ENCODE assay signal across 25 mouse cellular contexts in genomic region chr17:15355072-15355471, GRCm38 (mm10).
"Had no signal": no experiment of that assay in that cellular context is flagged by ENCODE, and none has a peak within 500 bp of the region (broad histone marks: within the 10 kb centered on the region; RNA-seq: fewer than 3 reads in every experiment).

No protein-coding gene starts in this region.

- DNase-seq: gastrocnemius, adult 2 months; gastrocnemius, postnatal 10 days; gastrocnemius, postnatal 25 days; heart, adult 18-20 months; heart, postnatal 14 days; heart, postnatal 36 days; kidney, adult 11 months; kidney, adult 2 months; kidney, adult 9 months; kidney, postnatal 14 days; kidney, postnatal 36 days; layer of hippocampus, adult 9-11 months; layer of hippocampus, postnatal 36 days; left cerebral cortex, postnatal 4 days had no signal

- H3K4me3 ChIP-seq: gastrocnemius, adult 2 months; heart, embryonic 13.5 days; heart, embryonic 15.5 days; hindbrain, embryonic 13.5 days; hindbrain, embryonic 15.5 days; kidney, embryonic 15.5 days; limb, embryonic 13.5 days; limb, embryonic 15.5 days; liver, embryonic 12.5 days had no signal

- H3K9ac ChIP-seq: heart, embryonic 13.5 days; heart, embryonic 15.5 days; hindbrain, embryonic 13.5 days; hindbrain, embryonic 15.5 days; kidney, embryonic 15.5 days; limb, embryonic 13.5 days; limb, embryonic 15.5 days; liver, embryonic 12.5 days had no signal

- H3K9me3 ChIP-seq: heart, embryonic 13.5 days; heart, embryonic 15.5 days; hindbrain, embryonic 13.5 days; hindbrain, embryonic 15.5 days; kidney, embryonic 15.5 days; limb, embryonic 13.5 days; limb, embryonic 15.5 days; liver, embryonic 12.5 days had no signal

- ATAC-seq: hindbrain, postnatal 0 days; liver, embryonic 12.5 days had no signal

- H3K4me1 ChIP-seq: heart, embryonic 13.5 days; heart, embryonic 15.5 days; hindbrain, embryonic 13.5 days; hindbrain, embryonic 15.5 days; liver, embryonic 12.5 days had no signal

- H3K36me3 ChIP-seq: heart, embryonic 13.5 days; heart, embryonic 15.5 days; hindbrain, embryonic 13.5 days; hindbrain, embryonic 15.5 days; kidney, embryonic 15.5 days; limb, embryonic 13.5 days; limb, embryonic 15.5 days; liver, embryonic 12.5 days had no signal

- H3K27me3 ChIP-seq: heart, embryonic 15.5 days; hindbrain, embryonic 13.5 days; hindbrain, embryonic 15.5 days; kidney, embryonic 15.5 days; limb, embryonic 13.5 days; limb, embryonic 15.5 days had no signal

- H3K4me2 ChIP-seq: heart, embryonic 11.5 days; heart, embryonic 13.5 days; heart, embryonic 15.5 days; hindbrain, embryonic 13.5 days; hindbrain, embryonic 15.5 days; kidney, embryonic 15.5 days; limb, embryonic 13.5 days; limb, embryonic 15.5 days; liver, embryonic 12.5 days had no signal

- H3K27ac ChIP-seq: gastrocnemius, adult 2 months; heart, embryonic 13.5 days; heart, embryonic 15.5 days; hindbrain, embryonic 13.5 days; hindbrain, embryonic 15.5 days; hindbrain, postnatal 0 days; kidney, embryonic 15.5 days; kidney, postnatal 0 days; limb, embryonic 13.5 days; limb, embryonic 15.5 days; liver, embryonic 12.5 days had no signal
